Mouse (Mus musculus) heart, embryonic 16.5 days (tissue): ENCODE results near the gene Klrb1a. TPM values are rescaled to one million over a fixed set of nuclear protein-coding genes. Genes with fewer than 3 reads are reported as not detected.
"Not testable (repeated sequence)": the region's sequence is repeated elsewhere in the genome, so short reads cannot be mapped to it uniquely, and the experiment has no call there.

Experiments used
- ATAC-seq: fragments of 200-750 bp; cut with Nextera tagmentation; replicated peaks from 2 replicates; pipeline ENCODE4 v1.8.0; 2017; ENCODE audit warnings: moderate number of reproducible peaks; ENCODE audit not compliant: insufficient read depth, low FRiP score; ENCODE audit errors: extremely low read depth
- H3K27ac ChIP-seq: fragments of 300-500 bp; sonication (generic); 2 replicates; pipeline ENCODE4 v1.5.1; 2014; ENCODE audit warnings: mild to moderate bottlenecking, low read length, control low read depth, moderate library complexity
- H3K27me3 ChIP-seq: fragments of 300-500 bp; sonication (generic); 2 replicates; pipeline ENCODE4 v1.6.1; 2014; ENCODE audit warnings: low read length, mixed read lengths; ENCODE audit not compliant: control insufficient read depth, insufficient read depth
- H3K36me3 ChIP-seq: fragments of 300-500 bp; sonication (generic); 2 replicates; pipeline ENCODE4 v1.6.1; 2014; ENCODE audit not compliant: control insufficient read depth, insufficient read depth
- H3K4me1 ChIP-seq: fragments of 300-500 bp; sonication (generic); 2 replicates; pipeline ENCODE4 v1.6.1; 2014; ENCODE audit warnings: low read length, mixed read lengths; ENCODE audit not compliant: control insufficient read depth, insufficient read depth
- H3K4me2 ChIP-seq: fragments of 300-500 bp; sonication (generic); 2 replicates; pipeline ENCODE4 v1.6.1; 2014; ENCODE audit warnings: low read depth, mild to moderate bottlenecking, control low read depth, low read length
- H3K4me3 ChIP-seq: fragments of 300-500 bp; sonication (generic); 2 replicates; pipeline ENCODE4 v1.5.1; 2014; ENCODE audit warnings: mild to moderate bottlenecking, control low read depth, low read length
- H3K9ac ChIP-seq: fragments of 300-500 bp; sonication (generic); 2 replicates; pipeline ENCODE4 v1.6.1; 2014; ENCODE audit warnings: low read length, control low read depth
- H3K9me3 ChIP-seq: fragments of 300-500 bp; sonication (generic); replicated peaks from 2 replicates; pipeline ENCODE4 v1.6.1; 2016; ENCODE audit warnings: low read length; ENCODE audit not compliant: control insufficient read depth
- WGBS: fragments of 180-500 bp; shearing (Covaris S2); extraction: QIAGEN DNeasy Blood & Tissue Kit; methylation state at CpG from one replicate; pipeline ENCODE4 v1.1.7; 2014; 5-methylcytosine and 5-hydroxymethylcytosine counted together
- polyA plus RNA-seq: library from polyadenylated mRNA; unstranded; fragments of >200 nt; fragmentation: Nextera tagmentation; extraction: Ambion mirVana; gene quantifications from 2 replicates; pipeline ENCODE4 v1.2.1, GENCODE M21; 2015

The Klrb1a gene
- polyA plus RNA-seq, 1 experiment from 2014 or later: 0.17 TPM

DNA sequence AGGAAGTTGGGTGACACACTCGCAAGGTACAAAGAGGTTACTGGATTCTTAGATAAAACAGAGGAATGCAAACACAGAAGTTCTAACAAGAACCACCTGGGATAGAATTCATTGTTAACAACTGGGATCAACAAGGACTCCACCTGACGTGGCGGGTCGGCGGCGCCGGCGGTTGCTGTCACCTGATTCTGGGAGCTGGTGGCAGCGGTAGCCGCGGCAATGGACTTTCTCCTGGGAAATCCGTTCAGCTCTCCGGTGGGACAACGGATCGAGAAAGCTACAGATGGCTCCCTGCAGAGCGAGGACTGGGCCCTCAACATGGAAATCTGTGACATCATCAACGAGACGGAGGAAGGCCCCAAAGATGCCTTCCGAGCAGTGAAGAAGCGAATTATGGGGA is 21.4 kb upstream of the Klrb1a start:
- H3K4me1 ChIP-seq, H3K36me3 ChIP-seq, H3K9ac ChIP-seq, H3K27ac ChIP-seq, H3K4me2 ChIP-seq, H3K27me3 ChIP-seq, H3K9me3 ChIP-seq, ATAC-seq, H3K4me3 ChIP-seq: not testable (repeated sequence)
- WGBS: 94% methylated on average over 20 of the region's 20 CpGs

DNA sequence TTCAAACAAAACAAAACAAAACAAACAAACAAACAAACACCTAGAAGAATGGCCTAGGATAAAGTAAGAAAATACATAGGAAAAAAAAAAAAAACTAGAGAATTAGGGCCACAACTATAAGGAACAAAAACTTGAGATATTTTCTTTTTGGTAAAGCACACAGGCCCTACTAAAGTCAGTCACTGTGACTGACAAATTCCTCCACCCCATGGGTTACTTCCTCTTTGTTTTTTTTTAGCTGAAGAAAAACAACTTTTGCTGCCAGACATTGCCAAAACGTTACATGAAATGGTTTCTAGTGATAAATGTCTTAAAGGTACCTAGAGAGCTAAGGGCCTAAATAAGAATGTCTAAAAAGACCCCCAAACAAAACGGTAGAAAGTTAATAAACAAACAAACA is 20.7 kb upstream of the Klrb1a start:
- Histone ChIP-seq H3K27ac (no peak overlapping the region), H3K9me3 (no peaks in the 10 kb centered on the region), H3K4me1 (0 out of 2 replicates have a peak, but pooled peaks cover 2% of the 10 kb centered on the region), H3K4me2 (no peak overlapping the region), H3K4me3 (no peak overlapping the region), H3K27me3 (no peaks in the 10 kb centered on the region), H3K36me3 (no peaks in the 10 kb centered on the region), H3K9ac (no peak overlapping the region)
- ATAC-seq: no peak
- 48% methylated on average over 2 of the region's 2 CpGs for WGBS

DNA sequence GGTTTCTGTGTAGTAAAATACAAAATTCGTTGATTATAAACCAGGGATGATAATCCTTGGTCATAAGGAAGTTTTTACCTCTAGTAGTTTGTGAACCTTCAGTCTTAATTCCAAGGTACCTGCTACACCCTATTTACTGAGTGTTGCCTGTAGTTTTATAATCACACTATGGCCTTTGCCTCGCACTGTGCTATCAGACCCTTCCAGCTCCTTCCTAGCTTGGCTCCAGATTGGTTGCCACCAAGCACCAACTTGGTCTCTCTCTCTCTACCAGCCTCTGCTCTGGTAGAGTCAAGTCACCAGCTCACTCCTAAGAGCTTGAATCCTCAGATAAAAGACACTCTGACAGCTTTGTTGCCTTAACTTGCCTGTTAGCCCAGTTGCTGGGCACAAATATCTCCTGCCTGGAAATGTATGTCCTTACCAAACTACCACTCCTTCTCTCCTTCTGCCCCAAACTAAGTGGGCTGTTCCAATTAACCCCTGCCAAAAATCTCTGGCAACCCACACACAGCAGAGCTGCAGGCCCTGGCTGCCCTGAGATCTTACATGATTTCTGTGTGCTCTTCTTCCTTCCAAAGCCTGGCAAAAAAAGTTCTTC is 17.9 kb upstream of the Klrb1a start:
- no peak for ATAC-seq
- WGBS: 59% methylated on average over 2 of the region's 2 CpGs
- no peaks in the 10 kb centered on the region for H3K36me3 ChIP-seq

DNA sequence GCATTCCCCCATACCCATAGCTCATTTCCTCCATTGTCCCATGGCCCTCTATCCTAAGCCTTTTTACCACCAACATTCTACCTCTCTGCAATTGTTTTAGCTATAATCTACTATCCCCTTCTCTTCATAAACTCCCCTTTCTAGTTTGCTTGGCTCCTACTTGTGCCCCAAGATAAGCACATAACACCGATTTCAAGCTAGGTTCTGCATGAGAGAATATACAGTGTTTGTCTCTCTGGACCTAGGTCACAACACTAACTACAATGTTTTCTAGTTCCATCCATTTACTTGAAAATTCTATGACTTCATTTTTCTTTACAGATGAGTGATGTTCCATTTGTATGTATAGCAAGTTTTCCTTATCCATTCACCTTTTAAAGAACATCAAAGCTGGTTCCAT is 17.3 kb upstream of the Klrb1a start:
- no peaks in the 10 kb centered on the region for H3K27me3 ChIP-seq
- 78% methylated on average over 1 of the region's 1 CpGs for WGBS
- no peaks in the 10 kb centered on the region for H3K36me3 ChIP-seq
- peaks cover 2% of the 10 kb centered on the region; the same call in 1 of the 2 replicates for H3K9me3 ChIP-seq
- no peak overlapping the region for H3K4me2 ChIP-seq
- no peak for ATAC-seq
- H3K4me3 ChIP-seq: no peak overlapping the region
- no peaks in the 10 kb centered on the region for H3K4me1 ChIP-seq
- H3K27ac ChIP-seq: no peak overlapping the region
- H3K9ac ChIP-seq: no peak overlapping the region

More for the DNA sequence above, 17.9 kb upstream of the Klrb1a start:
- H3K27ac ChIP-seq: no peak overlapping the region
- H3K4me1 ChIP-seq: no peaks in the 10 kb centered on the region
- H3K4me3 ChIP-seq: no peak overlapping the region
- no peak overlapping the region for H3K9ac ChIP-seq
- H3K4me2 ChIP-seq: no peak overlapping the region
- H3K9me3 ChIP-seq: peaks cover 2% of the 10 kb centered on the region; the same call in 1 of the 2 replicates
- no peaks in the 10 kb centered on the region for H3K27me3 ChIP-seq

DNA sequence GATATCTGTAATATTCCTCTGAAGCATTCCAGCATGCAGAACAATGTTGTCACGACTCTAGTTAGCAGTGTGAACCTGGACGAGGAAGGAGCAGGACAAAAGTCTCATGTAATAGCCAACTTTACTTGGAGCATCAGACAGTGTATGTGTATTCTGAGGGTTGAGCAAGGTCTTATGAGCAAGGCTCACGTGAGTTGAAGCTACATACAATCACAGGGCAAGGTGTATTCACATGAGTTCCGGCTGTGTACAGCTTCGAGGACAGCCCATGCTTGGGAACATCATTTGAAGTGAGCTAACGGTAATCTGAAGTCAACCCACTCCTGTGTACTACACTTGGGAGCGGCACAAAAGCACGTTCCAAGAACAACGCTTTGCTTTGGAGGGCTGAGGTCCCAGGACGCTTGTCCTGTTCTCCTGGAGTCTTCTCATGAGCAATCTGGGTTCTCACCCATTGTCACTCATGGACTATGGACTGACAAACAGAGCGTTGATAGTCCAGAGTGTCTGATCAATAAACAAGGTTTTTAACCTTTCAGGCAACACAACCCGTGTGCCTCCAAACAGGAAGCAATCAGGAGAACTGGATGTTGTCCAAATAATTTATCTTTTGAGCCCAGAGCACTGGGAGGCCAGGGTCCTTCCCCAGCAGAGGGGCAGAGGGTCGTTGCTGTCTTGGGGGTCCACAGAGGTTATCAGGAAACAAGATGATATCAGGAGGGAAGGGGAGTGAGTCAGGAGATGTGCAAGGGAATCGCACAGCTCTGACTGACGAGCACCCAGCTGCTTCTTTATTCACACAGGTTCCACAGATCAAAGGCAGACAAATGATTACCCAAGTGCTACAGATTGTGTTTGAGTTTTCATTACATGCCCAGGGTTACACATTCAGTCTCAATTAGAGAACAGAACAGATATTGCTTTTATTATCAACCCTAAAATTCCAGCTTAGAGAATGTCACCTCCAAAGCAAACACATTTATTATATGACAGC is 7.9 kb upstream of the Klrb1a start:
- ATAC-seq, H3K27ac ChIP-seq, H3K9me3 ChIP-seq, H3K36me3 ChIP-seq, H3K4me1 ChIP-seq, H3K4me3 ChIP-seq, H3K4me2 ChIP-seq, H3K9ac ChIP-seq, H3K27me3 ChIP-seq: not testable (repeated sequence)
- WGBS: 62% methylated on average over 15 of the region's 15 CpGs

DNA sequence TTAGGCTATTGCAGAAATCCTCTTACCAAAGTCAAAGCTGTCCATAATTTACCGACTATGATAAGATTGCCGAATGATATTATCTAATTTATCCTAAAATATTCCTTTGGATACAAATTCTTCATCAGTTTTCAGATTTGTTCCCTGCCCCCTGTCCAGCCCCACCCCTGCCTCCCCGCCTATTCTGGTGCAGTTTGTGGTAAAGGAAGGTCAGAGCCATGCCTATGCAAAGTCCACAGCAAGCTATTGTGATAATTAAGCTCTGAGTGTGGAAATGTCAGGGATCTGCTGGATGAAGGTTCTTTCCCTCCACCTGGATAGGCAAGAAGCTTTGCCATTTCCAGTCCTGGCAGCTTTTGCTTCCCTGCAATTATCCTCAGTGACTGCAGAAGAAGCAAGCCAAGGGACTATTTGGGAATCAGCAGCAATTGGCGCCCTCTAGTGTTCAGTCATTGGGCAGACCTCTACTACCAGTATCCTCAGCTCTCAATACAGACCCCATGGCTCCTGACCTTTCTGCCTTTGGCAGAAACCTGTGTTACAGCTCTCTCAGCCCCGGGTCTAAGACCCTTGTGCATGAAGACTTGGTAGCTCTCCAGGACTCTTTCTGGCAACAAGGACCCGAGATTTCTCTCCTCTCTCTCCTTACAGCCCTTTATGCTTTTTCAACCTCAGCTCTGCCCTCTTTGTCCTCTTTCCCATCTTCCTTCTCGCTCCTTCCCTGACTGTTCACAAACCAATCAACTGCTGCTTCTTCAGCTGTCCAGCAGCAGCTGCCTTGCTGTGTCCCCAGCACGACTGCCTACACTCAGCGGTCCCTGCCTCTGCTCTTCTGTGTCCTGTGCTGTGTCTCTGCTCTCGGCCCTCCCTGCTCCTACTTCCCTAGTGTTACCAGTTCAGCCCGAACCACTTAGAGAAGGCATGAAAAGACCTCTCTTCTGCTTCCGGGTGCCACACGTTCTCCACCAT is 6.7 kb upstream of the Klrb1a start:
- H3K9me3 ChIP-seq, H3K9ac ChIP-seq, H3K4me1 ChIP-seq, H3K4me2 ChIP-seq, H3K27ac ChIP-seq, H3K4me3 ChIP-seq, H3K36me3 ChIP-seq, H3K27me3 ChIP-seq: not testable (repeated sequence)
- ATAC-seq: peak; percentile 76
- WGBS: 48% methylated on average over 13 of the region's 13 CpGs

DNA sequence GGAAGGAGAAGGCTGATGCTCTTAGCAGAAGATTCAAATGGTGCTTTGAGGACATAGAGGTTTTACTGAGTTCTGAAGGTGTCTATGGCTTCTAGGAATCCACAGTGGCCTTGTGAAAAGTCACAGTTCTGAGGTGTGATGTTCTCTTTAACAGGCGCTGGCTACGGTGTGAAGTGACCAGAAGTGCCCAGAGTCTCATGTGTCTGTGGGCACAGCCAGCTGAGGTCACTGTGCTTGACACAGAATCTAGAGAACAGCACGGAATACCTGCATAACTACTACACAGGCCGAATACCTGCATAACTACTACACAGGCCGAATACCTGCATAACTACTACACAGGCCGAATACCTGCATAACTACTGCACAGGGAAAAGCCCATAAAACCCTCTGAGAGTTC is 1.9 kb upstream of the Klrb1a start:
- H3K27ac ChIP-seq: not testable (repeated sequence)
- WGBS: 86% methylated on average over 6 of the region's 6 CpGs

DNA sequence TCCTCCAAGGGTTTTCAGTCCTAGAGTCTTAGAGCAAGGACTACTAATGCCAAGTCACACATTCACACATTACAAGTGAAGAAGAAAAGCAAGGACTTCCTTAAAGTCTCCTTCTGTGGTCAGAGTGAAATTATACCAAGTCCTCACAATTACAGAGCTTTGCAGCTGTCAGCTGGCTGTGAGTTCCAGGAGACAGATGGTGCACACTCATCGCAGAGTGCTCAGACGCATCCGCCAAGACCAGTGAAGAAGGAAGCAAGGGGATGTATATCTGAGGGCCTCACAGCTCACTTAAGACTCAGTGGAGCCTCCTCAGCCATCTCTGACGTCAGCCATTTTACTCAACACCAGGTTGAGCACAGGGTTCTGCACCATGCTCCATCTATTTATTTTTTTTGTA is 1.1 kb upstream of the Klrb1a start:
- H3K4me3 ChIP-seq: no peak overlapping the region
- H3K27me3 ChIP-seq: no peaks in the 10 kb centered on the region
- H3K9ac ChIP-seq: no peak overlapping the region
- no peaks in the 10 kb centered on the region for H3K9me3 ChIP-seq
- 72% methylated on average over 4 of the region's 4 CpGs for WGBS
- H3K36me3 ChIP-seq: no peaks in the 10 kb centered on the region
- H3K4me2 ChIP-seq: no peak overlapping the region
- no peak overlapping the region for H3K27ac ChIP-seq
- ATAC-seq: no peak
- H3K4me1 ChIP-seq: no peaks in the 10 kb centered on the region

More for the DNA sequence above, 1.9 kb upstream of the Klrb1a start:
- not testable (repeated sequence) for H3K9ac ChIP-seq, H3K4me3 ChIP-seq, H3K9me3 ChIP-seq, H3K27me3 ChIP-seq, H3K4me1 ChIP-seq, H3K36me3 ChIP-seq, ATAC-seq, H3K4me2 ChIP-seq
